7 mouse cellular contexts compared by ENCODE assay signal in the genomic region with DNA sequence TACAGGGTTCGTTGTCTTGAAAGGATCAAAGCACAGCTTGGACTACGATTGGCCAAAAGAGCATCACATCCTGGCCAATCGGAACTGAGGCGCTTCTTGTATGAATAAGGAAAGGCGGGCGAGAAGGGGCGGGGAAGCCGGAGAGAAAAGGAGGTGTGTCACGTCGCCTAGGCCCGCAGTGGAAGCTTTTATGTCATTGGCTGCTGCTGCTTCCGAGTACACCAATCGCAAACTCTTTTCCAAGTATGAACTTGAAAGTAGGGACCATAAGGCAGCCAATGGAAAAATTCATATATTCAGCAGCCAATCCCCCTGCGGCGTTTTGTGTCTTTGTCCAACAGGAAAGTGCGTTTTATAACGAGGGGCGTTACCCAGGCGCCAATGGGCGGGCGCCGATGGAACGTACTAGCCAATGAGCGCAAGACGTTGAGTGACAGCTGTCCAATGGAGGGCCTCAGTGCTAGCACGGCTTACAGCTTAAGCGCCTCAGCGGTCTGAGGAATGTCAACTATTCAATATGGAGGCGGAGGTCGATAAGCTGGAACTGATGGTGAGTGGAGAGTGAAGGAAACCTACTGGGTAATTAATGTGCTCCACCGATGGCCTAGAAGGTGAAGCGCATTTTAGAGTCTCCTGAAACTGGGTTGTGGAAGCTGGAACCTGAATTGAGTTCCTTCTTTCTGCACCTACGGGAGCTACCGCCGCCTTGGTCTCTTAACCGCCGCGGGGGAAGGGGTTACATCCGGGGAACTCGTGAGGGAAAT. TPM values are rescaled to one million over a fixed set of nuclear protein-coding genes. Genes with fewer than 3 reads are reported as not detected.
DNase-seq lines count a peak whose midpoint lies in the region; ATAC-seq lines count a peak whose summit lies in the region.

Gene Ska2, plus strand, starts transcription at position 480 of the 764 bp plus-strand sequence.

- H3K27ac ChIP-seq in embryonic facial prominence, embryonic 11.5 days (replicated peaks; ENCODE audit: low read depth, low read length), result peak within 1 kb of the TSS; percentile 97
- H3K27ac ChIP-seq in limb, embryonic 10.5 days, result peak within 1 kb of the TSS; percentile 100
- H3K27ac ChIP-seq in midbrain, embryonic 13.5 days, result peak within 1 kb of the TSS; percentile 93

- H3K36me3 ChIP-seq in embryonic facial prominence, embryonic 11.5 days (replicated peaks; ENCODE audit: control insufficient read depth, insufficient read depth, low read depth, low read length), result no peaks in the 10 kb centered on the region; the same call in 1 of the 2 replicates
- H3K36me3 ChIP-seq in limb, embryonic 10.5 days, result peaks cover 53% of the 10 kb centered on the region
- peaks cover 21% of the 10 kb centered on the region for H3K36me3 ChIP-seq in midbrain, embryonic 13.5 days

- WGBS in embryonic facial prominence, embryonic 11.5 days, result under 1% methylated on average over 40 of the region's 40 CpGs
- under 1% methylated on average over 40 of the region's 40 CpGs for WGBS in limb, embryonic 10.5 days
- under 1% methylated on average over 40 of the region's 40 CpGs for WGBS in midbrain, embryonic 13.5 days

- DNase-seq in adrenal gland, postnatal 14 days, result peak; percentile 98
- DNase-seq in embryonic facial prominence, embryonic 11.5 days (ENCODE audit: low spot score), result peak; percentile 100
- DNase-seq in kidney, adult 11 months, result peak; percentile 100
- peak; percentile 94 for DNase-seq in limb, embryonic 10.5 days (ENCODE audit: low spot score)
- DNase-seq in spleen, adult 12 weeks (ENCODE audit: low spot score), result peak; percentile 95

- H3K9ac ChIP-seq in embryonic facial prominence, embryonic 11.5 days (replicated peaks; ENCODE audit: low read length), result peak within 1 kb of the TSS; percentile 100
- peak within 1 kb of the TSS; percentile 95 for H3K9ac ChIP-seq in midbrain, embryonic 13.5 days (replicated peaks)

- H3K9me3 ChIP-seq in embryonic facial prominence, embryonic 11.5 days (replicated peaks; ENCODE audit: control insufficient read depth, low read length), result no peaks in the 10 kb centered on the region
- H3K9me3 ChIP-seq in limb, embryonic 10.5 days (replicated peaks), result no peaks in the 10 kb centered on the region
- H3K9me3 ChIP-seq in midbrain, embryonic 13.5 days, result no peaks in the 10 kb centered on the region

- peak within 1 kb of the TSS; percentile 98 for H3K4me3 ChIP-seq in embryonic facial prominence, embryonic 11.5 days (ENCODE audit: low read depth, low read length)
- H3K4me3 ChIP-seq in limb, embryonic 10.5 days, result peak within 1 kb of the TSS; percentile 98
- peak within 1 kb of the TSS; percentile 87 for H3K4me3 ChIP-seq in midbrain, embryonic 13.5 days (replicated peaks)

- peak; percentile 99 for ATAC-seq in embryonic facial prominence, embryonic 11.5 days (replicated peaks; ENCODE audit: insufficient number of reproducible peaks, low FRiP score, low TSS enrichment, low read depth)
- peak; percentile 94 for ATAC-seq in granulocyte monocyte progenitor cell, adult 5-6 weeks (replicated peaks; ENCODE audit: poor library complexity, severe bottlenecking)
- ATAC-seq in midbrain, embryonic 13.5 days, result peak; percentile 100

- no peaks in the 10 kb centered on the region for H3K27me3 ChIP-seq in embryonic facial prominence, embryonic 11.5 days (ENCODE audit: control insufficient read depth, insufficient read depth, low read length)
- H3K27me3 ChIP-seq in limb, embryonic 10.5 days (ENCODE audit: low read depth, poor library complexity, severe bottlenecking), result no peaks in the 10 kb centered on the region
- H3K27me3 ChIP-seq in midbrain, embryonic 13.5 days, result no peaks in the 10 kb centered on the region

- H3K4me2 ChIP-seq in embryonic facial prominence, embryonic 11.5 days (ENCODE audit: low read depth, low read length), result peak within 1 kb of the TSS; percentile 31
- peak within 1 kb of the TSS; percentile 74 for H3K4me2 ChIP-seq in midbrain, embryonic 13.5 days (replicated peaks)

- H3K4me1 ChIP-seq in embryonic facial prominence, embryonic 11.5 days (ENCODE audit: control insufficient read depth, insufficient read depth, low read length), result no peaks in the 10 kb centered on the region
- peaks cover 17% of the 10 kb centered on the region for H3K4me1 ChIP-seq in limb, embryonic 10.5 days
- H3K4me1 ChIP-seq in midbrain, embryonic 13.5 days (replicated peaks), result peaks cover 40% of the 10 kb centered on the region

RNA-seq across cellular contexts. Expression of gene Ska2, which starts in this region (rescaled TPM):
- 10.4 and 11.0 TPM in 2 replicates for total RNA-seq in adrenal gland, postnatal 14 days (2021)
- 121 and 134 TPM in 2 replicates for polyA plus RNA-seq in embryonic facial prominence, embryonic 11.5 days (2014; fragmentation: Nextera tagmentation; extraction: Ambion mirVana)
- total RNA-seq in granulocyte monocyte progenitor cell, adult 5-6 weeks (2014; fragmentation: Nextera tagmentation), result 17.6 and 18.8 TPM in 2 replicates
- total RNA-seq in granulocyte monocyte progenitor cell, adult 5-6 weeks (2017), result 42.4 and 49.0 TPM in 2 replicates
- polyA plus RNA-seq in limb, embryonic 10.5 days (2016; fragmentation: Nextera tagmentation; extraction: Ambion mirVana), result 90.1 and 113 TPM in 2 replicates
- polyA plus RNA-seq in midbrain, embryonic 13.5 days (2015; fragmentation: Nextera tagmentation; extraction: Ambion mirVana), result 73.5 and 79.9 TPM in 2 replicates

Comparison
In these comparisons a context has a peak if more than half of its experiments do, and no peak if none do; other contexts are left out.
1. Peak in every context shown above with its lines: DNase-seq, ATAC-seq, H3K4me3 ChIP-seq and H3K27ac ChIP-seq.